Mouse (Mus musculus): ENCODE data around the gene Usp19. TPM values are rescaled to one million over a fixed set of nuclear protein-coding genes. Genes with fewer than 3 reads are reported as not detected.
A peak's percentile ranks its signal among the peaks of the same experiment; 100 is the strongest.

Gene Usp19
- polyA plus RNA-seq (2014; fragmentation: Nextera tagmentation; extraction: Ambion mirVana) = 73.8 and 79.9 TPM in 2 replicates

- Histone ChIP-seq H3K9me3 (ENCODE audit: control insufficient read depth, low read length) (no peaks in the 10 kb centered on the region), H3K4me2 (ENCODE audit: low read depth) (peak within 1 kb of the TSS; percentile 93), H3K27ac (ENCODE audit: low read depth, low read length) (peak within 1 kb of the TSS; percentile 77), H3K4me3 (ENCODE audit: low read depth, low read length) (peak within 1 kb of the TSS; percentile 86), H3K9ac (ENCODE audit: low read length) (peak within 1 kb of the TSS; percentile 87), H3K4me1 (ENCODE audit: control insufficient read depth, insufficient read depth, low read length) (peaks cover 5% of the 10 kb centered on the region), H3K27me3 (ENCODE audit: control insufficient read depth, insufficient read depth, low read length) (no peaks in the 10 kb centered on the region), H3K36me3 (ENCODE audit: control insufficient read depth, insufficient read depth, low read length) (peaks cover 39% of the 10 kb centered on the region)
- ATAC-seq (ENCODE audit: insufficient read depth, low FRiP score, low TSS enrichment) = peak; percentile 93
- DNase-seq (ENCODE audit: low spot score) = peak; percentile 96
- WGBS = under 1% methylated on average over 68 of the region's 69 CpGs
Observed at GRCm38 (mm10) chr9:108490559-108491285, at the start of gene Usp19. Usp19 (plus strand) TSS chr9:108490602.

GRCm38 (mm10) chr9:108441236-108441919 lies 49.0 kb upstream of the Usp19 start:
- DNase-seq (ENCODE audit: low spot score) (no peak), ATAC-seq (ENCODE audit: insufficient read depth, low FRiP score, low TSS enrichment) (no peak)
- 91% methylated on average over 11 of the region's 11 CpGs for WGBS
- no peak overlapping the region for H3K4me3 ChIP-seq (ENCODE audit: low read depth, low read length)
- no peak overlapping the region for H3K27ac ChIP-seq (ENCODE audit: low read depth, low read length)
- no peaks in the 10 kb centered on the region for H3K27me3 ChIP-seq (ENCODE audit: control insufficient read depth, insufficient read depth, low read length)
- no peaks in the 10 kb centered on the region for H3K36me3 ChIP-seq (ENCODE audit: control insufficient read depth, insufficient read depth, low read length)
- H3K4me1 ChIP-seq (ENCODE audit: control insufficient read depth, insufficient read depth, low read length) = no peaks in the 10 kb centered on the region; the same call in 1 of the 2 replicates
- H3K4me2 ChIP-seq (ENCODE audit: low read depth) = no peak overlapping the region
- H3K9ac ChIP-seq (ENCODE audit: low read length) = no peak overlapping the region
- H3K9me3 ChIP-seq (ENCODE audit: control insufficient read depth, low read length) = no peaks in the 10 kb centered on the region

- ATAC-seq (ENCODE audit: insufficient read depth, low FRiP score, low TSS enrichment) (no peak), DNase-seq (ENCODE audit: low spot score) (no peak)
- H3K36me3 ChIP-seq (ENCODE audit: control insufficient read depth, insufficient read depth, low read length) = no peaks in the 10 kb centered on the region
- no peak overlapping the region for H3K4me2 ChIP-seq (ENCODE audit: low read depth)
- WGBS = 74% methylated on average over 9 of the region's 9 CpGs
- no peak overlapping the region for H3K4me3 ChIP-seq (ENCODE audit: low read depth, low read length)
- no peaks in the 10 kb centered on the region for H3K27me3 ChIP-seq (ENCODE audit: control insufficient read depth, insufficient read depth, low read length)
- H3K9ac ChIP-seq (ENCODE audit: low read length) = no peak overlapping the region
- no peak overlapping the region for H3K27ac ChIP-seq (ENCODE audit: low read depth, low read length)
- peaks cover 9% of the 10 kb centered on the region for H3K4me1 ChIP-seq (ENCODE audit: control insufficient read depth, insufficient read depth, low read length)
- H3K9me3 ChIP-seq (ENCODE audit: control insufficient read depth, low read length) = no peaks in the 10 kb centered on the region
Observed at GRCm38 (mm10) chr9:108445125-108445524, 45.3 kb upstream of the Usp19 start.

- Histone ChIP-seq H3K27me3 (ENCODE audit: control insufficient read depth, insufficient read depth, low read length) (no peaks in the 10 kb centered on the region), H3K9me3 (ENCODE audit: control insufficient read depth, low read length) (no peaks in the 10 kb centered on the region), H3K27ac (ENCODE audit: low read depth, low read length) (peak overlapping the region; percentile 73; the same call in 1 of the 2 replicates), H3K4me3 (ENCODE audit: low read depth, low read length) (no peak overlapping the region), H3K4me2 (ENCODE audit: low read depth) (peak overlapping the region; percentile 91), H3K36me3 (ENCODE audit: control insufficient read depth, insufficient read depth, low read length) (no peaks in the 10 kb centered on the region), H3K9ac (ENCODE audit: low read length) (no peak overlapping the region), H3K4me1 (ENCODE audit: control insufficient read depth, insufficient read depth, low read length) (peaks cover 16% of the 10 kb centered on the region)
- WGBS = 46% methylated on average over 4 of the region's 4 CpGs
- peak; percentile 81 for DNase-seq (ENCODE audit: low spot score)
- peak; percentile 59 for ATAC-seq (ENCODE audit: insufficient read depth, low FRiP score, low TSS enrichment)
Observed at GRCm38 (mm10) chr9:108449860-108450259, 40.5 kb upstream of the Usp19 start.

- Histone ChIP-seq H3K9me3 (ENCODE audit: control insufficient read depth, low read length) (no peaks in the 10 kb centered on the region), H3K4me3 (ENCODE audit: low read depth, low read length) (peak overlapping the region; percentile 10; the same call in 1 of the 2 replicates), H3K9ac (ENCODE audit: low read length) (0 out of 2 replicates have a peak overlapping the region, but pooled peaks have one; percentile 14), H3K27ac (ENCODE audit: low read depth, low read length) (peak overlapping the region; percentile 73), H3K27me3 (ENCODE audit: control insufficient read depth, insufficient read depth, low read length) (no peaks in the 10 kb centered on the region), H3K4me1 (ENCODE audit: control insufficient read depth, insufficient read depth, low read length) (peaks cover 16% of the 10 kb centered on the region), H3K4me2 (ENCODE audit: low read depth) (peak overlapping the region; percentile 91), H3K36me3 (ENCODE audit: control insufficient read depth, insufficient read depth, low read length) (no peaks in the 10 kb centered on the region)
- 69% methylated on average over 21 of the region's 21 CpGs for WGBS
- ATAC-seq (ENCODE audit: insufficient read depth, low FRiP score, low TSS enrichment) (peak; percentile 56), DNase-seq (ENCODE audit: low spot score) (peak; percentile 62)
Observed at GRCm38 (mm10) chr9:108450292-108451169, 39.9 kb upstream of the Usp19 start.

- Histone ChIP-seq H3K4me3 (ENCODE audit: low read depth, low read length) (no peak overlapping the region), H3K9ac (ENCODE audit: low read length) (0 out of 2 replicates have a peak overlapping the region, but pooled peaks have one; percentile 14), H3K36me3 (ENCODE audit: control insufficient read depth, insufficient read depth, low read length) (no peaks in the 10 kb centered on the region), H3K4me2 (ENCODE audit: low read depth) (peak overlapping the region; percentile 91), H3K9me3 (ENCODE audit: control insufficient read depth, low read length) (no peaks in the 10 kb centered on the region), H3K27me3 (ENCODE audit: control insufficient read depth, insufficient read depth, low read length) (no peaks in the 10 kb centered on the region), H3K27ac (ENCODE audit: low read depth, low read length) (peak overlapping the region; percentile 73; the same call in 1 of the 2 replicates), H3K4me1 (ENCODE audit: control insufficient read depth, insufficient read depth, low read length) (peaks cover 16% of the 10 kb centered on the region)
- DNase-seq (ENCODE audit: low spot score) (no peak), ATAC-seq (ENCODE audit: insufficient read depth, low FRiP score, low TSS enrichment) (no peak)
- 80% methylated on average over 6 of the region's 6 CpGs for WGBS
Observed at GRCm38 (mm10) chr9:108451170-108451493, 39.3 kb upstream of the Usp19 start.

- Histone ChIP-seq H3K4me2 (ENCODE audit: low read depth) (peak overlapping the region; percentile 91), H3K36me3 (ENCODE audit: control insufficient read depth, insufficient read depth, low read length) (no peaks in the 10 kb centered on the region), H3K9ac (ENCODE audit: low read length) (peak overlapping the region; percentile 69), H3K9me3 (ENCODE audit: control insufficient read depth, low read length) (no peaks in the 10 kb centered on the region), H3K4me1 (ENCODE audit: control insufficient read depth, insufficient read depth, low read length) (peaks cover 16% of the 10 kb centered on the region), H3K27ac (ENCODE audit: low read depth, low read length) (no peak overlapping the region), H3K4me3 (ENCODE audit: low read depth, low read length) (peak overlapping the region; percentile 57), H3K27me3 (ENCODE audit: control insufficient read depth, insufficient read depth, low read length) (no peaks in the 10 kb centered on the region)
- WGBS = 51% methylated on average over 6 of the region's 6 CpGs
- no peak for DNase-seq (ENCODE audit: low spot score)
- no peak for ATAC-seq (ENCODE audit: insufficient read depth, low FRiP score, low TSS enrichment)
Observed at GRCm38 (mm10) chr9:108451519-108452160, 38.8 kb upstream of the Usp19 start.

GRCm38 (mm10) chr9:108452291-108452906 lies 38.0 kb upstream of the Usp19 start:
- no peak overlapping the region for H3K27ac ChIP-seq (ENCODE audit: low read depth, low read length)
- H3K9me3 ChIP-seq (ENCODE audit: control insufficient read depth, low read length) = no peaks in the 10 kb centered on the region
- peaks cover 16% of the 10 kb centered on the region for H3K4me1 ChIP-seq (ENCODE audit: control insufficient read depth, insufficient read depth, low read length)
- no peaks in the 10 kb centered on the region for H3K27me3 ChIP-seq (ENCODE audit: control insufficient read depth, insufficient read depth, low read length)
- ATAC-seq (ENCODE audit: insufficient read depth, low FRiP score, low TSS enrichment) = peak; percentile 49
- peak overlapping the region; percentile 69 for H3K9ac ChIP-seq (ENCODE audit: low read length)
- H3K4me3 ChIP-seq (ENCODE audit: low read depth, low read length) = peak overlapping the region; percentile 57
- H3K36me3 ChIP-seq (ENCODE audit: control insufficient read depth, insufficient read depth, low read length) = no peaks in the 10 kb centered on the region
- under 1% methylated on average over 40 of the region's 40 CpGs for WGBS
- DNase-seq (ENCODE audit: low spot score) = peak; percentile 92
- H3K4me2 ChIP-seq (ENCODE audit: low read depth) = peak overlapping the region; percentile 91
